Mouse (Mus musculus): ENCODE results near the gene Pip5kl1.

DNA sequence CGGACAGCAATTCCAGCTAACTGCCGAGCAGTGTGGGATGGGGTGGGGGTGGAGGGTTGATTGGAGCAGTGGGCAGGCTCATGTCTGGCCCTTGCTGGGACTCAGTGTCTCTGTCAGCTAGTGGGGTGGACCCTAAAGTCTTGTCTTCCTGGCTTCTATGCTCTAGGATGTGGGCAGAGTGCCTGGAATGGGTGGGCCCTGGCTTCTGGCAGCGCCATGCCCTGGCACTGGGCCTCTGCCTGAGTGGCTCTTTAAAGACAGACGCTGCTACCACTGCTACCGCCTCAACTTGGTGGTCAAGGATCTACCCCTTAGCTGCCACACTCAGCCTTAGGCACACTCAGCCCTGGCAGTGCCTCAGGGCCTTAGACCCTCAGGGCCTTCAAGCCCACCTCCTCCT lies 54.1 kb downstream of the Pip5kl1 start:
- TF ChIP-seq POLR2A (IDR thresholded peaks at IDR 0.05; ENCODE audit: borderline replicate concordance, control insufficient read depth, low read depth, low read length) = peak; percentile 11; the same call in 1 of the 2 replicates
- TF ChIP-seq CTCF (IDR thresholded peaks at IDR 0.05; ENCODE audit: control insufficient read depth, insufficient read depth, low read length) = no peak

Measured in bone marrow, adult 2 months (tissue).